Mouse (Mus musculus) liver, embryonic 12.5 days (tissue): ENCODE data around the gene Josd2. TPM values are rescaled to one million over a fixed set of nuclear protein-coding genes. Genes with fewer than 3 reads are reported as not detected.

ENCODE experiments used
- ATAC-seq: fragments of 200-750 bp; cut with Nextera tagmentation; 2 replicates; pipeline ENCODE4 v1.8.0; 2017; ENCODE audit warnings: moderate number of reproducible peaks, mild to moderate bottlenecking, moderate library complexity
- H3K27ac ChIP-seq: fragments of 300-500 bp; sonication (generic); 2 replicates; pipeline ENCODE4 v1.5.1; 2016; ENCODE audit warnings: mild to moderate bottlenecking
- H3K27me3 ChIP-seq: fragments of 300-500 bp; sonication (generic); replicated peaks from 2 replicates; pipeline ENCODE4 v1.6.1; 2016; ENCODE audit warnings: mild to moderate bottlenecking, moderate library complexity
- H3K36me3 ChIP-seq: fragments of 300-500 bp; sonication (generic); 2 replicates; pipeline ENCODE4 v1.6.1; 2016; ENCODE audit warnings: mild to moderate bottlenecking, moderate library complexity
- H3K4me1 ChIP-seq: fragments of 300-500 bp; sonication (generic); 2 replicates; pipeline ENCODE4 v1.6.1; 2016
- H3K4me2 ChIP-seq: fragments of 300-500 bp; sonication (generic); 2 replicates; pipeline ENCODE4 v1.6.1; 2016; ENCODE audit warnings: mild to moderate bottlenecking, moderate library complexity
- H3K4me3 ChIP-seq: fragments of 300-500 bp; sonication (generic); 2 replicates; pipeline ENCODE4 v1.5.1; 2016; ENCODE audit warnings: mild to moderate bottlenecking, moderate library complexity
- H3K9ac ChIP-seq: fragments of 300-500 bp; sonication (generic); 2 replicates; pipeline ENCODE4 v1.6.1; 2016; ENCODE audit warnings: mild to moderate bottlenecking, moderate library complexity
- H3K9me3 ChIP-seq: fragments of 300-500 bp; sonication (generic); replicated peaks from 2 replicates; pipeline ENCODE4 v1.6.1; 2016; ENCODE audit warnings: mild to moderate bottlenecking, moderate library complexity
- WGBS: fragments of 180-500 bp; shearing (Covaris S2); methylation state at CpG from one replicate; pipeline ENCODE4 v1.1.7; 2016; ENCODE audit not compliant: insufficient replicate concordance; 5-methylcytosine and 5-hydroxymethylcytosine counted together
- polyA plus RNA-seq: library from polyadenylated mRNA; unstranded; fragments of >200 nt; fragmentation: Nextera tagmentation; extraction: Ambion mirVana; gene quantifications from 2 replicates; pipeline ENCODE4 v1.2.1, GENCODE M21; 2016

Josd2 gene
- polyA plus RNA-seq, 1 experiment from 2014 or later: 189 TPM

DNA sequence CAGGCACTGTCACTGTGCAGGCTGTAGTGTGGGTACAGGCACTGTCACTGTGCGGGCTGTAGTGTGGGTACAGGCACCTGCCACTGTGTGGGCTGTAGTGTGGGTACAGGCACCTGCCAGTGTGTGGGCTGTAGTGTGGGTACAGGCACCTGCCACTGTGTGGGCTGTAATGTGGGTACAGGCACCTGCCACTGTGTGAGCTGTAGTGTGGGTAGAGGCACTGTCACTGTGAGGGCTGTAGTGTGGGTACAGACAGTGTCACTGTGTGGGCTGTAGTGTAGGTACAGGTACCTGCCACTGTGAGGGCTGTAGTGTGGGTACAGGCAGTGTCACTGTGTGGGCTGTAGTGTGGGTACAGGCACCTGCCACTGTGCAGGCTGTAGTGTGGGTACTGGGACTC lies 16.3 kb downstream of the Josd2 start:
- H3K9me3 ChIP-seq: no peaks in the 10 kb centered on the region
- no peak overlapping the region for H3K4me3 ChIP-seq
- H3K4me2 ChIP-seq: no peak overlapping the region
- H3K27me3 ChIP-seq: peaks cover 33% of the 10 kb centered on the region
- 0 out of 2 replicates have a peak overlapping the region, but pooled peaks have one; percentile 1 for H3K9ac ChIP-seq
- peaks cover 8% of the 10 kb centered on the region for H3K36me3 ChIP-seq
- peak overlapping the region; percentile 81 for H3K27ac ChIP-seq
- ATAC-seq: no peak
- 95% methylated on average over 1 of the region's 1 CpGs for WGBS
- peaks cover 58% of the 10 kb centered on the region for H3K4me1 ChIP-seq

DNA sequence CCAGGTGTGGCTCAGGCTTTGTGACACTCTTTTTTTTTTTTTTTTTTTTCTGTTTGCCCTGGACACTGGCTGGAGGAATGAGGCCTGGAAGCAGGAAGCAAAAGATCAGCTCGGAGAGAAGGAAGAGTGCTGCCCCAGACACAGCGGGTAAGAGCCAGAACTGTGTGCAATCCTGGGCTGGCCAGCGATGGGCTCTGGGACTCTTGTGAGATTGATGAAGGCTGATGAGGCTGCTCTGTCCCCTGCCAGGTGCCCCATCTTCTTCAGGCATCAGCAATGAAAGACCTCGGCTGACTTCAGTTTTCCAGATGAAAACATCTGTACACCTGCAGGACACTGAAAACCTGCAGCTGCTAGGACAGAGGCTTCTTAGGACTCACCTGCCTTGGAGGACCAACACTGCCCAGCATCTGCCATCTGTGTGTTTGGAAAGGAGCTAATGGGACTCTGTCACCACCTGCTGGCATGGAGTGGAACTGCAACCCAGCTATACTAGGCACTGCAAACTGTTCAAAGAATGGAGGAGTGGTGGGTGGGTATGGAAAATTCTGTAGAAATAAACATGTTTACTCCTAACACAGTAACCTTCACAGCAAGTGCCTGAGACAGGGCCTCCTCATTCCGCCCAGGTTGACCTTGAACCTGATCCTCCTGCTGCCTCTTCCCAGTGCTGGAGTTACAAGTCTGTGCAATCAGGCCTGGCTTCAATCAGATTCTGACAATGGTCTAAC lies 17.2 kb downstream of the Josd2 start:
- peaks cover 15% of the 10 kb centered on the region for H3K36me3 ChIP-seq
- peaks cover 24% of the 10 kb centered on the region for H3K27me3 ChIP-seq
- no peaks in the 10 kb centered on the region for H3K9me3 ChIP-seq
- peaks cover 49% of the 10 kb centered on the region for H3K4me1 ChIP-seq
- peak overlapping the region; percentile 81 for H3K27ac ChIP-seq
- no peak overlapping the region for H3K4me2 ChIP-seq
- 0 out of 2 replicates have a peak, but pooled peaks have one; percentile 19 for ATAC-seq
- 31% methylated on average over 5 of the region's 5 CpGs for WGBS
- no peak overlapping the region for H3K4me3 ChIP-seq
- 0 out of 2 replicates have a peak overlapping the region, but pooled peaks have one; percentile 1 for H3K9ac ChIP-seq

DNA sequence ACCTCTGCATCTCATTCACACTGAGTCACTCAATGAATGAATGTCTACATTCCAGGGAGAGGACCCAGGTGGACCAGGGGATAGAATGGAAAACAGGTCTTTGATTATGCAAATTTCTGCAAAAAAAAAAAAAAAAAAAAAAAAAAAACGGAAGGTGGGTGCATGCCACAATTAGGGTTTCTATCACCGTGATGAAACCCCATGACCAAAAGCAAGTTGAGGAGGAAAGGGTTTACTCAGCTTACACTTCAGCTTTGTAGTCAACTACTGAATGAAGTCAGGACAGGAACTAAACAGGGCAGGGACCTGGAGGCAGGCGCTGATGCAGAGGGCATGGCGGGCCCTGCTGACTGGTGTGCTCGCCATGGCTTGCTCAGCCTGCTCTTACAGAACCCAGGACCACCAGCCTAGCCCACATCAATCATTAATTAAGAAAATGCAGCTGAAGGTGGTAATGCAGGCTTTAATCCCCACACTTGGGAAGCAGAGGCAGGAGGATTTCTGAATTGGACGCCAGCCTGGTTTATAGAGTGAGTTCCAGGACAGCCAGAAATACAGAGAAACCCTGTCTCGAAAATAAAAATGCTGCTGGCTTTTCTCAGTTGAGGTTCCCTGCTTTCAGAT lies 17.9 kb downstream of the Josd2 start:
- no peaks in the 10 kb centered on the region for H3K9me3 ChIP-seq
- H3K27me3 ChIP-seq: peaks cover 17% of the 10 kb centered on the region
- H3K4me1 ChIP-seq: peaks cover 42% of the 10 kb centered on the region
- H3K4me3 ChIP-seq: no peak overlapping the region
- H3K27ac ChIP-seq: no peak overlapping the region
- 67% methylated on average over 7 of the region's 7 CpGs for WGBS
- H3K36me3 ChIP-seq: peaks cover 22% of the 10 kb centered on the region
- H3K4me2 ChIP-seq: no peak overlapping the region
- ATAC-seq: no peak
- no peak overlapping the region for H3K9ac ChIP-seq

DNA sequence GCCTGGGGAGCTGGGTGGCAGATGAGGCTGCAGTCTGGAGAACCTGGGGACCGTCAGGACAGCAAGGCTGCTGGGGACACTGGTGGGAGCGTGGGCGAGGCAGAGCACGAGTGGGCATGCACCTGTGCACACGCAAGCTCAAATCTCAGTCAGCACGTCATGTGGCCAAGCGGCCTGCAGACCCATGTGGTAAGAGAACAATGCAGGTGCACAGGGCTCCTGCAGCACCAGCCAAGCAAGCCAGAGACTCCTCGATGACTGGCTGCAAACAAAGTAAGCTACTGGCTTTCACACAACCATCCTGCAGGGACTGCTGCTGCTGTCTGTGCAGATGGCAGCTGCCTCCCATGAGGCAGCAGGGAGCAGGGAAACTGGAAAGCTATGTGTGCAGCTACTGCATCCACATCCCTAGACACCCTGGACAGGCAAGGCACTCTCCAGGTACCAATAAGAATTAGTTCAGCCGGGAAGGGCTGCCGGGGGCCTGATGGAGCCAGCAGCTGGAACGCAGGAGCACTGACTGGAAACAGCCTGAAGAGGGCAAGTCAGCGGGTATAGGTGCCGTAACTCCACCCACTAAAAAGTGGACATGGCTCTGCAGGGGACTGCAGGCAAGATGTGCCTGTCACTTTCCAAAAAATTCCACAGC lies 19.3 kb downstream of the Josd2 start:
- Histone ChIP-seq H3K36me3 (peaks cover 36% of the 10 kb centered on the region), H3K4me2 (no peak overlapping the region), H3K27me3 (peaks cover 6% of the 10 kb centered on the region; the same call in 1 of the 2 replicates), H3K4me3 (no peak overlapping the region), H3K9me3 (no peaks in the 10 kb centered on the region), H3K4me1 (peaks cover 30% of the 10 kb centered on the region), H3K9ac (no peak overlapping the region), H3K27ac (no peak overlapping the region)
- ATAC-seq: no peak
- WGBS: 69% methylated on average over 13 of the region's 13 CpGs

DNA sequence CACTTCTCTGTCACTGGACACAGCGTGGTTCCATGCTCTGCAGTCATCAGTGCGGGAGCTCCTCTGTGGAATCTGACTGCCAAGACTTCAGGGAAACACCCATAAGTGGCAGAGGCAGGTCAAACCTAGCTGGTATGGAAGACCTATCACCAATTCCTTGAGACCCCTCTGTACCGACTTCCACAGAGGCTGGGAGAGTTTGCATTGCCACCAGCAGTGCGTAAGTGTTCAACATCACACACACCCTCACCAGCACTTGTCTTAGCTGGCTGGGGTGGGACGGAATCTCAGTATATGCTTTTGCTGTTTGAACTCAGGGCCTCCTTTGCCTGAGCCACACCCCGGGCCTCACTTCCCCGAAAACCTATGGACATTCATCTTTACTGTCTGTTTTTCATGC lies 20.2 kb downstream of the Josd2 start:
- Histone ChIP-seq H3K4me2 (no peak overlapping the region), H3K4me1 (peaks cover 21% of the 10 kb centered on the region), H3K36me3 (peaks cover 45% of the 10 kb centered on the region), H3K9ac (no peak overlapping the region), H3K27ac (no peak overlapping the region), H3K27me3 (no peaks in the 10 kb centered on the region), H3K4me3 (no peak overlapping the region), H3K9me3 (no peaks in the 10 kb centered on the region)
- no peak for ATAC-seq
- 79% methylated on average over 7 of the region's 7 CpGs for WGBS

DNA sequence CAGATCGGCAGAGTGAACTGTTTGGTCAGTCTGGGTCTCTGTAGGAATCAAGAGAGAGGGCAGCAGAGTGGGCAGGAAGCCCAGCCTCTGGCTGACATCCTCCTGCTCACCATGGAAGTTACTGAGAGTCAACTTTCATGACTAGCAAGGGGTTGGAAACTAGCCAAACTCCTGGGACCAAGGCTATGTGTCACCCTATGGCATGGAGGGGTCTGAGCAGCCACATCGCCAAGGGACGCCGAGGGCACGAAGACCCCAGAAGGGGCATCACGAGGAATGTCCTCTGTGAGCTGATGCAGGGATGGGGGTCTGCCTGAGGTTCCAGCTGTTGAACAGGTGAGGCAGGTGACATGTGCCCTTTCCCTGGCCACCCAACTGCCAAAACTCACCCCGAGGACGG lies 20.8 kb downstream of the Josd2 start:
- no peak overlapping the region for H3K27ac ChIP-seq
- H3K9me3 ChIP-seq: no peaks in the 10 kb centered on the region
- H3K27me3 ChIP-seq: no peaks in the 10 kb centered on the region
- 88% methylated on average over 8 of the region's 8 CpGs for WGBS
- peaks cover 15% of the 10 kb centered on the region for H3K4me1 ChIP-seq
- ATAC-seq: no peak
- H3K4me3 ChIP-seq: no peak overlapping the region
- peaks cover 51% of the 10 kb centered on the region for H3K36me3 ChIP-seq
- no peak overlapping the region for H3K4me2 ChIP-seq
- H3K9ac ChIP-seq: no peak overlapping the region

DNA sequence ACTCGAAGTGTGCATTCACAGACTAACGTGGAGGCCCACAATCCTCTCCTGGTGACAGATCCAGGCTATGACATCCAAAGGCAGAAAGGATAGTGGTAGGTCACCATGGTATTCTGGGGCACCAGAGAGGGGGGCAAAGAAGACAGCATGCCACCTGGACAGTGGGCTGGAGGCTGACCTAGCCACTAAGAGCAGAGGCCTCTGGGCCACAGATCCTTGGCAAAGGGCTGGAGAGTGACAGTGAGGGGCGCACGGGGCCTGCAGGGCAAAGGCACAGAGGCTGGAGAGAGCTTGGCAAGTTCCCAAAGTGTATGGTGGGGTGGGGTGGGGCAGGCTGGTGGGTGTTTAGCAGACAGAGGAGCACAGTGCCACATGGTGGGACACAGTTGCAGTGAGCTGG lies 22.5 kb downstream of the Josd2 start:
- no peaks in the 10 kb centered on the region for H3K27me3 ChIP-seq
- no peaks in the 10 kb centered on the region for H3K9me3 ChIP-seq
- ATAC-seq: no peak
- H3K4me1 ChIP-seq: peaks cover 10% of the 10 kb centered on the region
- H3K36me3 ChIP-seq: peaks cover 63% of the 10 kb centered on the region
- H3K4me3 ChIP-seq: no peak overlapping the region
- H3K4me2 ChIP-seq: no peak overlapping the region
- no peak overlapping the region for H3K9ac ChIP-seq
- WGBS: 87% methylated on average over 4 of the region's 4 CpGs
- H3K27ac ChIP-seq: no peak overlapping the region

DNA sequence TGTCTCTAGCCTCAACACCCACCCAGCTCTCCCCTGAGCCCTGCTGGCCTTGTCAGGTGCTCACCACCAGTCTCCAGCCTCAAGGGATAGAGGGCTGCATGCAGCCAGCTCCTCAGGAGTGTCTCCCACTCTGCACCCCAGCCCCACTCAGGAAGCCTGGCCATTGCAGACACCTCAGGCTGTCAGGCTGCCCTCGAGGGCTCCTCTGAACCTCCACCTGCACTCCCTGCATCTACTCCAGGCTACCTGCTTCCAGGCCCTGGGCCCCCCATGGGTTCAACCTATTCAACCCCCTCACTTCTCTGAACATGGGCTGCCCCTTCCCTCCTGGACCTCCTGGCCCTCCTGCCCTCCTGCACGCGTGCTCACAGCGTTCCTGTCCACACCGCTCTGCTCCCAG lies 23.6 kb downstream of the Josd2 start:
- Histone ChIP-seq H3K36me3 (peaks cover 63% of the 10 kb centered on the region), H3K9me3 (no peaks in the 10 kb centered on the region), H3K4me3 (no peak overlapping the region), H3K4me1 (peaks cover 15% of the 10 kb centered on the region), H3K9ac (no peak overlapping the region), H3K27me3 (no peaks in the 10 kb centered on the region), H3K27ac (no peak overlapping the region), H3K4me2 (no peak overlapping the region)
- ATAC-seq: no peak
- 94% methylated on average over 5 of the region's 5 CpGs for WGBS

DNA sequence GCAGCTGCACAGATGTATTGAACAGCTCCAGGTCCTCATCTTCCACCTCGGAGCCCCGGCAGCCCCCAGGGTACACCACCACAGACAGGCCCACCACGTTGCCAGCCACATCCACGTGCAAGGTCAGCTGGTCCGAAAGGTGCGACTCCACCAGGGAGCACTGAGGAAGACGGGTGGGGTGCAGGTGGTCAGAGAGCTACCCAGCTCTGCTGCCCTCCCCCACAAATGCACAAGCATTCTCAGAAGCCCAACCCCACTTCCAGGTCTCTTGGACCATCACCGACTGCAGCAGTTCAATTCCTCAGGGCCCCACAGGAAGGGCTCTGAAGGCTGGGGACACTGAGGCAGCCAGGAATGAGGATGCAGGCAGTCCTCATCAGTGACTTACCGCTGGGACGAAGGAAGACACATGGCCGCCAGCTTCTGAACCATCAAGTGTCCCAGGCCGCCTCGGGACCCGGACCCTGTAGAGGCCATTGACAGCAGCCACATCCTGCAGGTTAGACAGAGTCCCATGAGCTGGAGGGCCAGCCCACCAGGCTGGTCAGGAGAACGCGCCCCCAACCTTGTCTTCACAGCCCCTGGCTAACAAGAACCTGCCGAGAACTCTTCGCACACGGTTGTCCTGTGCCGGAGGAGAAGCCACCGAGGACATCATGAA lies 24.5 kb downstream of the Josd2 start:
- Histone ChIP-seq H3K36me3 (peaks cover 63% of the 10 kb centered on the region), H3K9me3 (no peaks in the 10 kb centered on the region), H3K4me3 (no peak overlapping the region), H3K27ac (no peak overlapping the region), H3K27me3 (no peaks in the 10 kb centered on the region), H3K9ac (no peak overlapping the region), H3K4me2 (no peak overlapping the region), H3K4me1 (peaks cover 21% of the 10 kb centered on the region)
- no peak for ATAC-seq
- WGBS: 89% methylated on average over 21 of the region's 21 CpGs

DNA sequence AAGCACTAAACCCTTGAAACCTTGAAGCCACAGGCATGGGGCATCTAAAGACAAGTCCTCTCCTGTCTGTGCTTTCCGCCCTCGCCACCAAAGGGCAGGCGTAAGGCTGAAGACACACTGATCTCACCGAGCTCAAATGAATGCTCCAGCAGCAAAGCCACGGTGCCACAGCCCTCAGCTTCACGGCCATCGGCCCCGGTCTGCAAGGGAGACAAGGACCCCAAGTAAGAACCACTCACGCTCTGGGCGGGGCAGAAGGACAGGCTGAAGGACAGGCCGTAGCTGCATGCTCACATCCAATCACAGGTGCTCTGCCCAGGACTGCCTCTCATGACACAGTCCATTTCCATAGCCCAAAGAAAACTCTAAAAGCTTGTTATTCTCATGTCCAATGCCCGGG lies 26.9 kb downstream of the Josd2 start:
- Histone ChIP-seq H3K4me3 (peak overlapping the region; percentile 74), H3K9me3 (no peaks in the 10 kb centered on the region)

DNA sequence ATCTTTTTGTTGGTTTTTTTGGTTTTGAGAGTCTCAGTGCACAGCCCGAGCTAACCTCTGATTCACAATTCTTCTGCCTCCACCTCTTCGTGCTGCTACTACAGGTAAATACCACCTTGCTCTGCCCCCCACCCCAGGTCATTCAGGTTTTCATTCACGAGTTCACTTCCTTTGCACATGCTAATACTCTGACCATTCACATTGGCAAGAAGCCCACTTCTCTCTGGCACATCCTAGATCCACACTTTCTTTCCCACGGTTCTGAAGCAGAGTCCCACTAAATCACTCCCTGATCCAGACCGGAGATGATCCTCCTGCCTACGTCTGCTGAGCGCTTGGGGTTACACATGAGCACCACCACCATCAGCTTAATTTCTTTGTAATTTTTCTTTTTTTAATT lies 27.3 kb downstream of the Josd2 start:
- peak overlapping the region; percentile 82 for H3K9ac ChIP-seq
- ATAC-seq: no peak
- H3K36me3 ChIP-seq: peaks cover 47% of the 10 kb centered on the region
- H3K27ac ChIP-seq: 0 out of 2 replicates have a peak overlapping the region, but pooled peaks have one; percentile 94
- H3K4me3 ChIP-seq: peak overlapping the region; percentile 74
- H3K27me3 ChIP-seq: peaks cover 18% of the 10 kb centered on the region
- 80% methylated on average over 7 of the region's 7 CpGs for WGBS
- H3K4me1 ChIP-seq: peaks cover 30% of the 10 kb centered on the region
- H3K4me2 ChIP-seq: peak overlapping the region; percentile 91
- H3K9me3 ChIP-seq: no peaks in the 10 kb centered on the region

More for the DNA sequence above, 26.9 kb downstream of the Josd2 start:
- Histone ChIP-seq H3K36me3 (peaks cover 51% of the 10 kb centered on the region), H3K4me2 (peak overlapping the region; percentile 91), H3K4me1 (peaks cover 30% of the 10 kb centered on the region), H3K27ac (0 out of 2 replicates have a peak overlapping the region, but pooled peaks have one; percentile 94), H3K27me3 (peaks cover 14% of the 10 kb centered on the region), H3K9ac (peak overlapping the region; percentile 82; the same call in 1 of the 2 replicates)
- ATAC-seq: no peak
- WGBS: 84% methylated on average over 12 of the region's 12 CpGs
